Mouse (Mus musculus) limb, embryonic 11.5 days (tissue): ENCODE measurements at regions not wholly inside any gene's neighbourhood (a gene's known extent, or its start where the extent isn't known, plus 50 kb on each side); places are given as distances from the start of the nearest gene placed in this dataset.
"Not testable (repeated sequence)": the region's sequence is repeated elsewhere in the genome, so short reads cannot be mapped to it uniquely, and the experiment has no call there.

Experiments
- ATAC-seq: fragments of 200-750 bp; cut with Nextera tagmentation; 2 replicates; pipeline ENCODE4 v1.8.0; 2017; ENCODE audit warnings: low read depth; ENCODE audit not compliant: insufficient number of reproducible peaks, low FRiP score, low TSS enrichment
- DNase-seq: peaks from one replicate; pipeline ENCODE4 v3.0.0-alpha.2; 2015; ENCODE audit warnings: low spot score
- H3K27ac ChIP-seq: fragments of 300-500 bp; sonication (generic); replicated peaks from 2 replicates; pipeline ENCODE4 v1.5.1; 2014; ENCODE audit warnings: low read depth, mild to moderate bottlenecking, low read length
- H3K27me3 ChIP-seq: fragments of 300-500 bp; sonication (generic); 2 replicates; pipeline ENCODE4 v1.6.1; 2014; ENCODE audit warnings: mild to moderate bottlenecking, low read length, mixed read lengths; ENCODE audit not compliant: control insufficient read depth, insufficient read depth
- H3K36me3 ChIP-seq: fragments of 300-500 bp; sonication (generic); 2 replicates; pipeline ENCODE4 v1.6.1; 2014; ENCODE audit warnings: mild to moderate bottlenecking, low read length, moderate library complexity, mixed read lengths; ENCODE audit not compliant: control insufficient read depth, insufficient read depth
- H3K4me1 ChIP-seq: fragments of 300-500 bp; sonication (generic); 2 replicates; pipeline ENCODE4 v1.6.1; 2014; ENCODE audit warnings: low read length, mixed read lengths; ENCODE audit not compliant: control insufficient read depth, insufficient read depth
- H3K4me2 ChIP-seq: fragments of 300-500 bp; sonication (generic); 2 replicates; pipeline ENCODE4 v1.6.1; 2014; ENCODE audit warnings: low read depth, mild to moderate bottlenecking, moderate library complexity; ENCODE audit not compliant: severe bottlenecking
- H3K4me3 ChIP-seq: fragments of 300-500 bp; sonication (generic); 2 replicates; pipeline ENCODE4 v1.5.1; 2014; ENCODE audit warnings: low read depth, low read length
- H3K9ac ChIP-seq: fragments of 300-500 bp; sonication (generic); 2 replicates; pipeline ENCODE4 v1.6.1; 2014; ENCODE audit warnings: mild to moderate bottlenecking, low read length
- H3K9me3 ChIP-seq: fragments of 300-500 bp; sonication (generic); 2 replicates; pipeline ENCODE4 v1.6.1; 2016; ENCODE audit warnings: low read length; ENCODE audit not compliant: control insufficient read depth
- WGBS: fragments of 180-500 bp; shearing (Covaris S2); extraction: QIAGEN DNeasy Blood & Tissue Kit; methylation state at CpG from one replicate; pipeline ENCODE4 v1.1.7; 2014; 5-methylcytosine and 5-hydroxymethylcytosine counted together

DNA sequence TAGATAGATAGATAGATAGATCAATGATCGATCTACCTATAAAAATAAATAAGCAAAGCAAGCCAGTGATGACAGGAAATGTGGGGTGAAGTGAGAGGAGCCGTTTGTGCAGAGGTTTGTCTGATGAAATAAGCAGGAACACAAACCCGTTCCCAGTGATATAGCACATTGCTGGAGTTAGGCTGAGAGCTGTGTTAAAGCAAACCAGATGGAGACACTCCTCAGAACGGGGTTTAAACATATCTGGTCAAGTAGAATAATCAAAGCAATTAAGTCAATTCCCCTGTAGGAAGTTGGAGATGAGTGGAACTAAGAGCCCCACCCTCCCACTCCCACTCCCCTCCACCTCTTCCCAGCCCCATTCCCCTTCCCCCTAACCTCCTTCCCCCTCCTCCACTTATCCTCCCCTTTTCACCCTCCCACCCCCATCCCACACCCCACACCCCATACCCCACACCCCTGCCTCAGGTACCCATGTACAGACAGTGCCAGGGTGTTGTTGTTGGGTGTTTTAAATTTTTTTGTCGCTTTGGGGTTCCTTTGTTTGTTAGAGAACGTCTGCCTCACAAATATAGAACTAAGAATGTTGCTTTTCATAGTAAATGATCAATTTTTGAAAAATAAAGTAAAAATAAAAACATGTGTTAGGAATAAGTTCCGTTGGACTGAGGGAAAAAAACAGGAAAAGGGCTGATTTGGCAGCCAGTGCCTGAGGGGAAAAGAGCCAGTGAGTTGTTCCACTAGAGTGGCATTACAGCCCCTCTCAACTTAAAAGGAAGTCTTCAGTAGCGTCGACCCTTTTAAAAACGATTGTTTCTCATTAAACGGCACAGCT lies 79.8 kb upstream of the Enpep start:
- H3K9me3 ChIP-seq = no peaks in the 10 kb centered on the region
- no peak overlapping the region for H3K27ac ChIP-seq
- no peaks in the 10 kb centered on the region for H3K36me3 ChIP-seq
- no peak overlapping the region for H3K4me3 ChIP-seq
- H3K9ac ChIP-seq = no peak overlapping the region
- DNase-seq (no peak), ATAC-seq (no peak)
- H3K4me2 ChIP-seq = no peak overlapping the region
- H3K4me1 ChIP-seq = no peaks in the 10 kb centered on the region
- WGBS = 33% methylated on average over 11 of the region's 11 CpGs
- H3K27me3 ChIP-seq = no peaks in the 10 kb centered on the region

DNA sequence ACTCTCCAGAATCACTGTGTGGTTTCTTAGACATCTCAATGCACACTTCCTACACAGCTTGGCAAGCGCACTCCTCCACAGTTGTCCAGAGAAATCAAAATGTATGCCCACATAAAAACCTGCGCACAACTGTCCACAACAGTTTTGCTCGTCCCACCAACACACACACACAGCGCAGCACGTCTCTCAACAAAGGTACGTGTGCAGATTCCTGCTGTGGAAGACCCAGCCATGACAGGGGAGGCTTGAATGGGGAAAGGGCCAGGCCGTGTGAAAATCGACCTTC lies 80.4 kb upstream of the Enpep start:
- no peak for ATAC-seq
- WGBS = 83% methylated on average over 8 of the region's 8 CpGs

GRCm38 (mm10) chr3:129415656-129416055 lies 83.1 kb upstream of the Enpep start:
- Histone ChIP-seq H3K4me1 (no peaks in the 10 kb centered on the region), H3K27me3 (no peaks in the 10 kb centered on the region), H3K36me3 (no peaks in the 10 kb centered on the region), H3K9ac (no peak overlapping the region), H3K9me3 (no peaks in the 10 kb centered on the region), H3K4me2 (no peak overlapping the region), H3K4me3 (no peak overlapping the region), H3K27ac (no peak overlapping the region)
- 52% methylated on average over 5 of the region's 5 CpGs for WGBS
- no peak for DNase-seq
- no peak for ATAC-seq

More for the DNA sequence above, 80.4 kb upstream of the Enpep start:
- no peak overlapping the region for H3K4me2 ChIP-seq
- H3K27me3 ChIP-seq = no peaks in the 10 kb centered on the region
- H3K4me1 ChIP-seq = no peaks in the 10 kb centered on the region
- H3K9me3 ChIP-seq = no peaks in the 10 kb centered on the region
- H3K36me3 ChIP-seq = no peaks in the 10 kb centered on the region
- no peak for DNase-seq
- H3K27ac ChIP-seq = no peak overlapping the region
- no peak overlapping the region for H3K9ac ChIP-seq
- no peak overlapping the region for H3K4me3 ChIP-seq

DNA sequence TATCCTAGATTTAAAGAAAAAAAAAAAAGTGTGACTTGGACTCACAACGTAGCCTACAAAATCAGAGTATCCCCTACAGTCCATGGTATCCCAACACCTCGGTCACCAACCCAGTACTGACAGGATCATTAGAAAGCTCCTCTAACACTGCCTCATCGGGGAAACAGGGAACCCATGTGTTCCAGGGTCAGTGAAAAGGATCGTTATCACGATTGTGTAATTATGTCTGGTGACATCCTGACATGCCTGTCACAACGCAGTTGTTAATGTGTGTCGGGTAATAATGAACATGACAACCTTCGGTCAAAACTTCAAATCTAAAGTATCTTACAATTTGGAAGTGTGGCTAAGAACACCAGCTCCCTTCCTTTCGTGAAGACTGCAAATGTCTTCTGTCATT lies 83.8 kb upstream of the Enpep start:
- Histone ChIP-seq H3K27ac (no peak overlapping the region), H3K4me3 (no peak overlapping the region), H3K27me3 (no peaks in the 10 kb centered on the region), H3K9ac (no peak overlapping the region), H3K4me2 (no peak overlapping the region), H3K36me3 (no peaks in the 10 kb centered on the region), H3K4me1 (no peaks in the 10 kb centered on the region), H3K9me3 (no peaks in the 10 kb centered on the region)
- ATAC-seq (no peak), DNase-seq (no peak)
- 82% methylated on average over 9 of the region's 9 CpGs for whole genome bisulfite sequencing

- H3K4me1 ChIP-seq, H3K9me3 ChIP-seq, H3K9ac ChIP-seq, H3K4me3 ChIP-seq, H3K27me3 ChIP-seq, H3K36me3 ChIP-seq, ATAC-seq, H3K4me2 ChIP-seq, H3K27ac ChIP-seq: not testable (repeated sequence)
- WGBS = 56% methylated on average over 8 of the region's 10 CpGs
- DNase-seq = peak; percentile 40
These were observed 89.2 kb upstream of the Enpep start for GRCm38 (mm10) chr3:129421620-129422239.

DNA sequence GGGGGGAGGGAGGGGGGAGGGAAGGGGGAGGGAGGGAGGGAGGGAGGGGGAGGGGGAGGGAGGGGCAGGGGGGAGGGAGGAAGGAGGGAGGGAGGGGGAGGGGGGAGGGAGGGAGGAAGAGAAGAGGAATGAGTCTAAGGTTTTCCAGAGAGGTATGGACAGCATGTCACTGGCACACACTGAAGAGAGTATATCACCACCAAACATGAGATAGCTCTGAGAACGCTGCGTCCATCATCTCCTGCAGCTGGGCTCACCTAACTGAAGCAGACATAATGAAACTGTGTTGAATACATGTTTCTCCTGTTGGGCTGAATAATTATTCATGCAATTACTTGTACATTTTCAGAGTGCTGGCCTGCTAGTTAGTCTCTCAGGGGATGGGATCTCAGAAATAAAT lies 96.2 kb upstream of the Enpep start:
- Histone ChIP-seq H3K27ac (no peak overlapping the region), H3K9me3 (no peaks in the 10 kb centered on the region), H3K27me3 (no peaks in the 10 kb centered on the region), H3K4me1 (no peaks in the 10 kb centered on the region), H3K4me3 (no peak overlapping the region), H3K36me3 (no peaks in the 10 kb centered on the region), H3K4me2 (no peak overlapping the region), H3K9ac (no peak overlapping the region)
- 91% methylated on average over 2 of the region's 2 CpGs for WGBS
- ATAC-seq (no peak), DNase-seq (no peak)

GRCm38 (mm10) chr3:129429161-129430111 lies 96.9 kb upstream of the Enpep start:
- Histone ChIP-seq H3K9ac (no peak overlapping the region), H3K4me3 (no peak overlapping the region), H3K27ac (no peak overlapping the region), H3K4me2 (no peak overlapping the region), H3K4me1 (no peaks in the 10 kb centered on the region), H3K9me3 (no peaks in the 10 kb centered on the region), H3K36me3 (no peaks in the 10 kb centered on the region), H3K27me3 (no peaks in the 10 kb centered on the region)
- 75% methylated on average over 8 of the region's 8 CpGs for WGBS
- ATAC-seq = no peak
- DNase-seq = no peak

GRCm38 (mm10) chr3:129434056-129434455 lies 98.1 kb upstream of the Elovl6 start:
- no peaks in the 10 kb centered on the region for H3K4me1 ChIP-seq
- H3K36me3 ChIP-seq = no peaks in the 10 kb centered on the region
- no peak for DNase-seq
- ATAC-seq = no peak
- H3K9ac ChIP-seq = no peak overlapping the region
- no peak overlapping the region for H3K4me3 ChIP-seq
- H3K27ac ChIP-seq = no peak overlapping the region
- no peak overlapping the region for H3K4me2 ChIP-seq
- WGBS = 67% methylated on average over 11 of the region's 11 CpGs
- H3K9me3 ChIP-seq = no peaks in the 10 kb centered on the region
- no peaks in the 10 kb centered on the region for H3K27me3 ChIP-seq
